Mouse (Mus musculus) embryonic facial prominence, embryonic 11.5 days (tissue): ENCODE results near the gene Stard13. TPM values are rescaled to one million over a fixed set of nuclear protein-coding genes. Genes with fewer than 3 reads are reported as not detected.
A peak's percentile ranks its signal among the peaks of the same experiment; 100 is the strongest.

ENCODE experiments used
- ATAC-seq: fragments of 200-750 bp; cut with Nextera tagmentation; replicated peaks from 2 replicates; pipeline ENCODE4 v1.8.0; 2017; ENCODE audit warnings: low read depth; ENCODE audit not compliant: insufficient number of reproducible peaks, low FRiP score, low TSS enrichment
- DNase-seq: peaks from one replicate; pipeline ENCODE4 v3.0.0-alpha.2; 2015; ENCODE audit warnings: low spot score
- H3K27ac ChIP-seq: fragments of 300-500 bp; sonication (generic); replicated peaks from 2 replicates; pipeline ENCODE4 v1.5.1; 2014; ENCODE audit warnings: mild to moderate bottlenecking, low read depth, low read length, control low read depth
- H3K27me3 ChIP-seq: fragments of 300-500 bp; sonication (generic); 2 replicates; pipeline ENCODE4 v1.6.1; 2014; ENCODE audit warnings: mild to moderate bottlenecking, low read length, moderate library complexity, mixed read lengths; ENCODE audit not compliant: control insufficient read depth, insufficient read depth
- H3K36me3 ChIP-seq: fragments of 300-500 bp; sonication (generic); replicated peaks from 2 replicates; pipeline ENCODE4 v1.6.1; 2014; ENCODE audit warnings: low read depth, mild to moderate bottlenecking, low read length, moderate library complexity, mixed read lengths; ENCODE audit not compliant: control insufficient read depth, insufficient read depth
- H3K4me1 ChIP-seq: fragments of 300-500 bp; sonication (generic); 2 replicates; pipeline ENCODE4 v1.6.1; 2014; ENCODE audit warnings: low read length, mixed read lengths; ENCODE audit not compliant: control insufficient read depth, insufficient read depth
- H3K4me2 ChIP-seq: fragments of 300-500 bp; sonication (generic); 2 replicates; pipeline ENCODE4 v1.6.1; 2014; ENCODE audit warnings: low read depth, mild to moderate bottlenecking, control low read depth, low read length, moderate library complexity
- H3K4me3 ChIP-seq: fragments of 300-500 bp; sonication (generic); 2 replicates; pipeline ENCODE4 v1.5.1; 2014; ENCODE audit warnings: low read depth, low read length, control low read depth
- H3K9ac ChIP-seq: fragments of 300-500 bp; sonication (generic); replicated peaks from 2 replicates; pipeline ENCODE4 v1.6.1; 2014; ENCODE audit warnings: mild to moderate bottlenecking, control low read depth, low read length
- H3K9me3 ChIP-seq: fragments of 300-500 bp; sonication (generic); replicated peaks from 2 replicates; pipeline ENCODE4 v1.6.1; 2016; ENCODE audit warnings: mild to moderate bottlenecking, low read length, inconsistent platforms, mixed read lengths; ENCODE audit not compliant: control insufficient read depth
- WGBS: fragments of 180-500 bp; shearing (Covaris S2); extraction: QIAGEN DNeasy Blood & Tissue Kit; methylation state at CpG from one replicate; pipeline ENCODE4 v1.1.7; 2014; 5-methylcytosine and 5-hydroxymethylcytosine counted together
- polyA plus RNA-seq: library from polyadenylated mRNA; unstranded; fragments of >200 nt; fragmentation: Nextera tagmentation; extraction: Ambion mirVana; gene quantifications from 2 replicates; pipeline ENCODE4 v1.2.1, GENCODE M21; 2014

Stard13 gene
- polyA plus RNA-seq, 1 experiment from 2014 or later, result 3.4 TPM

DNA sequence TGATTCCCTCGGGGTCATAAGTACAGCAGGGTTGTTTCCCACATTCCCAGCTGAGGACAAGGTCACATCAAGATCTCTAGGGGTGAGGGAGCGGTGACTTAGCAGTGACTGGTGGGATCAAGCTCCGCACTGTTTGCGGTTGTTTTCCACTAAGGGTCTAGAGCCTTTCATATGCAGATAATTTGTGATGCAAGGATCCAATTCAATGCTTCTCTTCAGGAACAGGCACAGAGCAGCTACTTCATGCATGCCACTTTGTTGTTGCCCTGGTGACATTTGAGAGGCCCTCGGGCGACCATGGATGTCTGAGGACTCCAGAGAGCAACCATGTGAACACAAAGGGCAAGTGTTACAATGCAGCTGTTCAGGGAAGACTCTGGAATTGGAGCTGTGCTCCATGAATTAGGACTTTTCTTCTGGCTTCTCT lies 14.9 kb downstream of the Stard13 start:
- Histone ChIP-seq H3K4me1 (no peaks in the 10 kb centered on the region), H3K4me2 (no peak overlapping the region), H3K36me3 (no peaks in the 10 kb centered on the region), H3K4me3 (no peak overlapping the region), H3K9ac (no peak overlapping the region), H3K27ac (no peak overlapping the region), H3K9me3 (no peaks in the 10 kb centered on the region), H3K27me3 (no peaks in the 10 kb centered on the region)
- peak; percentile 40 for DNase-seq
- peak; percentile 75 for ATAC-seq
- WGBS, result 16% methylated on average over 6 of the region's 6 CpGs

DNA sequence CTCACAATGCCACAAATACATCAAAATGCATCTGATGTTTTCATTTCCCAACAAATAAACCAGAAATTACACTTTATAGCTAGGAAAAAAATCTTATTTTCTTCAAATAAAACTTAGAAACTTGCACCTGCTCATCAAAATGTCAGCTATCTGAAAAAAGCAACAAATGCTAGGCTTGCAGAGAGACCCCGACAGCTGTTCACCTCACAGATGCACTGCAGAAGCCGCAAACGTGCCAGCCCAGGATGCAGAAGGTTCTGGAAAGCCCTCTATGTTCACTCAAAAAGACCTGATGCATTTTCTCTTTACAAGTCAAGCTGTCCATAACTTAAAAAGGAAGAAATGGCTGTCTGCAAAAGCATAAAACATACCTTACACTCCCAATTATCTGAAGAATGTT lies 20.5 kb downstream of the Stard13 start:
- Histone ChIP-seq H3K27me3 (no peaks in the 10 kb centered on the region), H3K4me3 (no peak overlapping the region), H3K36me3 (no peaks in the 10 kb centered on the region), H3K27ac (no peak overlapping the region), H3K4me1 (no peaks in the 10 kb centered on the region), H3K9ac (no peak overlapping the region), H3K4me2 (no peak overlapping the region), H3K9me3 (no peaks in the 10 kb centered on the region)
- 87% methylated on average over 3 of the region's 3 CpGs for WGBS
- no peak for ATAC-seq
- DNase-seq, result no peak

DNA sequence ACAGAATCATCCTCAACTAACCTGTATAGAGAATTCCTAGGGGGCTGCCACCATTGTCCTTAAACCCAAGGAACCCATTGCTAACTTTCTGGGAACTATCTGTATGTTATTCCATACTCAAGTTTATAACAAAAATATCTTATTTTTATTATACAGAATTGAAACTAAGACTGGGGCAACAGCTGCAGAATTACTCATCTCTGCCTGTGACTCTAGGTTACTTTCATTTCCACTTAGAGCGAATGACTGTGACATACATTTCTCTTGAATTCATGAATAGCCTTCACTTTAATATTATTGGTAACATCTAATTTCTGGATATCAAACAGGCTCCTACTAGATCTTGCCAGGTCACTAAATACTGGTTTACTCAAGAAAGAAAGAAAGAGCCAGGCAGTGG lies 22.8 kb downstream of the Stard13 start:
- H3K4me2 ChIP-seq, result no peak overlapping the region
- H3K9me3 ChIP-seq, result no peaks in the 10 kb centered on the region
- H3K9ac ChIP-seq, result no peak overlapping the region
- no peak overlapping the region for H3K27ac ChIP-seq
- H3K36me3 ChIP-seq, result no peaks in the 10 kb centered on the region
- no peak overlapping the region for H3K4me3 ChIP-seq
- no peak for ATAC-seq
- no peak for DNase-seq
- no peaks in the 10 kb centered on the region for H3K4me1 ChIP-seq
- H3K27me3 ChIP-seq, result no peaks in the 10 kb centered on the region
- 90% methylated on average over 1 of the region's 1 CpGs for WGBS

DNA sequence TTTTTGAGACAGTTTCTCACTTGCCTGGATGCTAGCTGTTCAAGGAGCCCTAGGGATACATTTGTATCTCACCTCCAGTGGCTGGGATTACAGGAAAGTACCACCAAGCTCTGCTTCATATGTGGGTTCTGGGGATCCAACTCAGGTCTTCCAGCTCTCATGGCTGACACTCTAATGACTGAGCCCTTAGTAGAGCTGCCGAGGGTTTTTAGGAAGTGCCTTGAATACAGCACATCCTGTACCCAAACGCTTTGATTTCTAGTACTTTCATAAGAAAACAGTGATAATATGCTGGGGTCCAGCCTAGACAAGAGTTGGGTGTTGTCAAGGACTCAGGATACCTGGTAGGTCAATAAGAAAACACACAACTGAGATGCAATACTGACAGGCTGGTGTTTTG lies 23.6 kb downstream of the Stard13 start:
- no peak overlapping the region for H3K4me2 ChIP-seq
- H3K4me1 ChIP-seq, result no peaks in the 10 kb centered on the region
- H3K36me3 ChIP-seq, result no peaks in the 10 kb centered on the region
- no peaks in the 10 kb centered on the region for H3K27me3 ChIP-seq
- ATAC-seq (no peak), DNase-seq (no peak)
- H3K9me3 ChIP-seq, result no peaks in the 10 kb centered on the region
- H3K27ac ChIP-seq, result no peak overlapping the region
- WGBS, result 81% methylated on average over 2 of the region's 2 CpGs
- no peak overlapping the region for H3K9ac ChIP-seq
- no peak overlapping the region for H3K4me3 ChIP-seq

DNA sequence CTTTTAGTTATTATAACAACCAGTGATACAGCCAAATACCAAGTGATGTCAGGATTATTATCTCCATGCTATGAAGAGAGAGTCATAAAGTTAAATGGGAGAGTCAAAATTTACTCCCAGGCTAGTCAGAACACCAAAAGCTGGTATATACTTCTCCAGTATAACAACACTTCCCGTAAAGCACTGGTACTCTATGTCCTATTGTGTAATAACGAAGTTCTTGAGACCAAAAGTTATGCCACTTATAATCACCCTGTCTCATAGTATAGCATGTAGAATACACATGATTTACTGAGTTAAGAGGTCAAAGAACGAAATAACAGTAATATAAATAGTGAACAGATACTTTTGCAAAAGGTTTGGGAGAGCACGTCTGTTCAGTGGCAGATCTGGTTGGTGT lies 28.6 kb downstream of the Stard13 start:
- WGBS, result 87% methylated on average over 4 of the region's 4 CpGs
- ATAC-seq, result no peak

DNA sequence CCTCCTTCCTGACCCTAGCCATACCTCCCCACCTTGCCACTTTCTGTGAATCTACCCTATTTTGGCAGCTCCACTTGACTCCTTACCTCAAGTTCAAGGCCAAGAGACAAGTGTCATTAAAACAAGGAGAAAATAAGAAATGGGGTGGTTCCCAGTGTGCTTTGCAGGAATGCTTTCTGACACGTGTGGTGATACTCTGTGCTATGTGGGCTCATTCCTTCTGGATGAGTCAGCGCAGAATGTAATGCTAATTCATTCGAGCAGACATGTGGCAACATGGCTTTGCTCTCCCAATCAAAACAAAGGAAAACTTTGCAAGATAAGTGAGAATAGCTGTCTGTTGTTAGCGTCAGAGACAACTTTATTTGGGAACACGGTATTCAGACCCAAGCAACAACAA lies 30.7 kb downstream of the Stard13 start:
- no peak overlapping the region for H3K4me2 ChIP-seq
- H3K36me3 ChIP-seq, result no peaks in the 10 kb centered on the region
- H3K9me3 ChIP-seq, result no peaks in the 10 kb centered on the region
- no peak overlapping the region for H3K9ac ChIP-seq
- no peaks in the 10 kb centered on the region for H3K4me1 ChIP-seq
- DNase-seq (no peak), ATAC-seq (no peak)
- H3K27ac ChIP-seq, result no peak overlapping the region
- H3K4me3 ChIP-seq, result no peak overlapping the region
- H3K27me3 ChIP-seq, result no peaks in the 10 kb centered on the region
- WGBS, result 57% methylated on average over 5 of the region's 5 CpGs

More for the DNA sequence above, 28.6 kb downstream of the Stard13 start:
- Histone ChIP-seq H3K4me3 (no peak overlapping the region), H3K9me3 (no peaks in the 10 kb centered on the region), H3K36me3 (no peaks in the 10 kb centered on the region), H3K4me1 (no peaks in the 10 kb centered on the region), H3K9ac (no peak overlapping the region), H3K27me3 (no peaks in the 10 kb centered on the region), H3K4me2 (no peak overlapping the region), H3K27ac (no peak overlapping the region)
- no peak for DNase-seq

DNA sequence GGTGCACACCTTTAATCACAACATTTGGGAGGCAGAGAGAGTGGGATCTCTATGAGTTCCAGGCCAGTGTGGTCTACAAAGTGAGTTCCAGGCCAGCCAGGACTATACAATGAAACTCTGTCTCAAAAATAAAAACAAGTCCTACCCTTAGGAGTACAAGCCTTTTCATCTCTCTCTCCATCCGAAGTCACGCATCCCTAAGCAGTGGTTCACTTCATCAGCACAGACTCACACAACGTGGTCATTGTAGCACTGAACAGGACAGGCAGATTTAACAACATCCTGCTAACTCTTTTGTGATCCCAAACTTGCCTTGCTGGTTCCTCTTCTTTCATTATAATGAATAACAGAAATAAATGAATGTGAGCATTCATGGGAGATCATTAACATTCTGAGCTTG lies 32.4 kb downstream of the Stard13 start:
- ATAC-seq (no peak), DNase-seq (no peak)
- Histone ChIP-seq H3K4me3 (no peak overlapping the region), H3K9ac (no peak overlapping the region), H3K4me1 (no peaks in the 10 kb centered on the region), H3K27me3 (no peaks in the 10 kb centered on the region), H3K9me3 (no peaks in the 10 kb centered on the region), H3K36me3 (no peaks in the 10 kb centered on the region), H3K4me2 (no peak overlapping the region), H3K27ac (no peak overlapping the region)
- WGBS, result 60% methylated on average over 3 of the region's 3 CpGs

DNA sequence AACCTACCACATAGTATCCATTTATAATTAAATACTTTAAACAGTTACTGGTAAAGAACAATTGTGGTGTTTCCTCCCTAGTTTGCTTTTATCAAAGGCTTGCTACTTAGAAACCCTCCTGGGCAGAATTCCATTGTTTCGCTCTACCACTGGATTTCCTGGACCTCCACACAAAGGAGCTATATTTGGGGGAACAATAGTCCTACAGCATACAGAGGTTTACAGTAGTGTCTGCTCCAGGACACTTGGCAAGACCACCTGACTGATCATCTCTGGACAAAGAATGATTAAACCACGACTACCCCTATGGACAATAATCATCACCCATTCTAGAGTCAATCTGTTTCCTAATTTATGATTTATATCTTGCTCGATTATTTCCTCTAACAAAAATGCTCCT lies 34.4 kb downstream of the Stard13 start:
- Histone ChIP-seq H3K4me3 (no peak overlapping the region), H3K27me3 (no peaks in the 10 kb centered on the region), H3K4me1 (no peaks in the 10 kb centered on the region), H3K9me3 (no peaks in the 10 kb centered on the region), H3K9ac (no peak overlapping the region), H3K36me3 (no peaks in the 10 kb centered on the region), H3K4me2 (no peak overlapping the region), H3K27ac (no peak overlapping the region)
- no peak for ATAC-seq
- 84% methylated on average over 3 of the region's 3 CpGs for WGBS
- DNase-seq, result no peak
